Comparison of ENCODE assay signal across 14 mouse cellular contexts in the genomic region with DNA sequence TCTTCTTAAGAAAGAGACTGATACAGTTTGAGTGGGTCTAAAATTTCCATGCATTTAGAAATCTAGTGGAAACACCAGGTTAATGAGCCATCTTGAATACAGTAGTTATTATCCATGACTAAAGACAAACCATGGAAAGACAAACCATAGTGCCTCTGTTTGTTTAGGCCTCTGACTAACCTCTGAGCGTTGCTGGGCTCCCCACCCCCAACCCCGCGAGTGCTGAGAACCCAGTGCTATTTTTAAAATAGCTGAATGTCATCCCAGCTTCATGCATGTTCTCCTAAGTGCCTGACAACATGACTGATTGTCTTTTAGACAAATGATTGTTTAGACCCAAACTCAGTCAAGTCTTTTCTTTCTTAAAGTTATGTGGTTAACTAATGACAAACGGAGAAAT. TPM values are rescaled to one million over a fixed set of nuclear protein-coding genes. Genes with fewer than 3 reads are reported as not detected.
DNase-seq lines count a peak whose midpoint lies in the region; ATAC-seq lines count a peak whose summit lies in the region.
"Had no signal": no experiment of that assay in that cellular context is flagged by ENCODE, and none has a peak within 500 bp of the region (broad histone marks: within the 10 kb centered on the region; RNA-seq: fewer than 3 reads in every experiment).

No protein-coding gene starts in this region.

- H3K4me2 ChIP-seq in heart, embryonic 11.5 days, result no peak overlapping the region
- H3K4me2 ChIP-seq: liver, embryonic 15.5 days; neural tube, embryonic 12.5 days had no signal

- 19% methylated on average over 4 of the region's 4 CpGs for WGBS in heart, embryonic 11.5 days (ENCODE audit: insufficient replicate concordance)

- no peaks in the 10 kb centered on the region for H3K27me3 ChIP-seq in heart, embryonic 11.5 days (ENCODE audit: control insufficient read depth, insufficient read depth, low read length)
- H3K27me3 ChIP-seq: liver, embryonic 15.5 days; megakaryocyte, embryonic 14.5 days; neural tube, embryonic 12.5 days had no signal

- no peak overlapping the region for H3K9ac ChIP-seq in heart, embryonic 11.5 days (ENCODE audit: low read depth, low read length)
- H3K9ac ChIP-seq: liver, embryonic 15.5 days; neural tube, embryonic 12.5 days had no signal

- DNase-seq in lung, postnatal 10 days, result peak; percentile 36
- no peak for DNase-seq in lung, adult 18-20 months
- DNase-seq in adrenal gland, postnatal 36 days, result peak; percentile 42 to 78
- DNase-seq in thymus, postnatal 14 days, result peak; percentile 57
- no peak for DNase-seq in cerebellum, adult 11-12 months
- DNase-seq in layer of hippocampus, adult 9-10 months (ENCODE audit: low spot score), result no peak
- no peak for DNase-seq in cerebellum, adult 9-10 months
- DNase-seq: embryo, embryonic 11 days; right cerebral cortex, adult 18-20 months had no signal

- ATAC-seq in heart, embryonic 11.5 days (replicated peaks; ENCODE audit: insufficient number of reproducible peaks, low FRiP score, low TSS enrichment), result no peak

- H3K9me3 ChIP-seq in heart, embryonic 11.5 days (replicated peaks; ENCODE audit: control insufficient read depth, low read length), result no peaks in the 10 kb centered on the region
- H3K9me3 ChIP-seq: G1E; liver, embryonic 15.5 days; megakaryocyte, embryonic 14.5 days; neural tube, embryonic 12.5 days had no signal

- H3K27ac ChIP-seq in heart, embryonic 11.5 days (ENCODE audit: low read depth, low read length), result peak overlapping the region; percentile 76
- H3K27ac ChIP-seq: liver, embryonic 15.5 days; neural tube, embryonic 12.5 days had no signal

- H3K4me1 ChIP-seq in heart, embryonic 11.5 days (ENCODE audit: control insufficient read depth, insufficient read depth, low read length), result peaks cover 10% of the 10 kb centered on the region
- H3K4me1 ChIP-seq: liver, embryonic 15.5 days had no signal

- H3K36me3 ChIP-seq in heart, embryonic 11.5 days (ENCODE audit: control insufficient read depth, insufficient read depth, low read length), result no peaks in the 10 kb centered on the region
- H3K36me3 ChIP-seq: liver, embryonic 15.5 days; neural tube, embryonic 12.5 days had no signal

- no peak overlapping the region for H3K4me3 ChIP-seq in heart, embryonic 11.5 days (ENCODE audit: low read depth, low read length)
- H3K4me3 ChIP-seq: liver, embryonic 15.5 days; megakaryocyte, embryonic 14.5 days; neural tube, embryonic 12.5 days had no signal

RNA-seq across cellular contexts. Expression of gene Slc38a6, which starts 39.0 kb away (rescaled TPM):
- total RNA-seq in adrenal gland, postnatal 36 days (2021), result 1 to 10 TPM; 4.7 to 6.2 TPM
- 7.8 and 8.7 TPM in 2 replicates for polyA plus RNA-seq in heart, embryonic 11.5 days (2014; fragmentation: Nextera tagmentation; extraction: Ambion mirVana)

RNA-seq across cellular contexts. Expression of gene Trmt5, which starts 39.1 kb away (rescaled TPM):
- 10 to 100 TPM; 11.3 to 11.6 TPM for total RNA-seq in adrenal gland, postnatal 36 days (2021)
- 16.0 and 18.5 TPM in 2 replicates for polyA plus RNA-seq in heart, embryonic 11.5 days (2014; fragmentation: Nextera tagmentation; extraction: Ambion mirVana)

Comparison
In these comparisons a context has a peak if more than half of its experiments do, and no peak if none do; other contexts are left out.
1. DNase-seq: peak in lung, postnatal 10 days (single experiment), adrenal gland, postnatal 36 days (2 of 2) and thymus, postnatal 14 days (single experiment); none in lung, adult 18-20 months (0 of 2), cerebellum, adult 11-12 months (single experiment), layer of hippocampus, adult 9-10 months (single experiment) and cerebellum, adult 9-10 months (single experiment).